In the genomic region with DNA sequence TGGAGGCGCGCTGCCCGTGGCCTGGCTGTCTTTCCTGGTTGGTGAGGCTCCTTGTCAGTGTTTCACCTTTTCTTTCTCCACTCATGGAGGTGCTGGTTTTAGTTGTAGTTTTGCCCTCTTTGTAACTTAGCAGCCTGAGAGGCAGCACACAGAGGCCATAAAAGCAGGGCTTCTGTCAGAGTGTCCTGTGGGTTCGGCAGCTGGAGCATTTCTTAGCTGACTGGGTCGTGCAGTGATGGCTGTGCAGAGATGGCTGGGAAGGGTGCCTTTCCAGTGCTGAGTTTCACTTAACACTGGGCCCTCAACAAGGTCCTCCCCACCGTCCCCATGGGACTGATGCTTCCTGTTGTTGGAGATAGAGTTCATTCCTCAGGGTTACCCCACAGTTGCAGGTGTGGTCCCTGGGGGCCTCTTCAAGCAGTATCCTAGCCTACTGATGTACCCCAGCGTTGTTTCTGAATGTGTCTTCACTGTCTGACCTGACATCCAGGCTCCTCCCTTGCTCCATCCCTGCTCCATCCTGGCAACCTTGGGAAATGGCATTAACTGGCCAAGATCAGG, we compare ENCODE assay signal across 26 mouse cellular contexts.
DNase-seq lines count a peak whose midpoint lies in the region; ATAC-seq lines count a peak whose summit lies in the region.
"Had no signal": no experiment of that assay in that cellular context is flagged by ENCODE, and none has a peak within 500 bp of the region (broad histone marks: within the 10 kb centered on the region; RNA-seq: fewer than 3 reads in every experiment).

No protein-coding gene starts in this region.

- ATAC-seq in kidney, embryonic 15.5 days (replicated peaks; ENCODE audit: low FRiP score), result peak; percentile 59
- ATAC-seq in cerebellum, adult (ENCODE audit: insufficient number of reproducible peaks, low FRiP score, low TSS enrichment), result no peak
- ATAC-seq: forebrain, embryonic 15.5 days; liver, embryonic 12.5 days; midbrain, embryonic 13.5 days had no signal

- WGBS in kidney, embryonic 15.5 days, result 55% methylated on average over 7 of the region's 7 CpGs
- 72% methylated on average over 7 of the region's 7 CpGs for WGBS in limb, embryonic 10.5 days

- H3K4me2 ChIP-seq in kidney, embryonic 15.5 days, result no peak overlapping the region
- H3K4me2 ChIP-seq: embryonic facial prominence, embryonic 13.5 days; forebrain, embryonic 15.5 days; heart, embryonic 13.5 days; hindbrain, embryonic 12.5 days; liver, embryonic 12.5 days; midbrain, embryonic 13.5 days had no signal

- H3K27ac ChIP-seq in kidney, embryonic 15.5 days, result peak overlapping the region; percentile 52
- H3K27ac ChIP-seq in limb, embryonic 10.5 days, result peak overlapping the region; percentile 26; the same call in 1 of the 2 replicates
- H3K27ac ChIP-seq: embryonic facial prominence, embryonic 13.5 days; forebrain, embryonic 15.5 days; heart, embryonic 13.5 days; hindbrain, embryonic 12.5 days; left cerebral cortex, adult 2 months; liver, embryonic 12.5 days; midbrain, embryonic 13.5 days had no signal

- H3K4me1 ChIP-seq in kidney, embryonic 15.5 days, result peaks cover 24% of the 10 kb centered on the region
- H3K4me1 ChIP-seq in limb, embryonic 10.5 days, result peaks cover 43% of the 10 kb centered on the region
- H3K4me1 ChIP-seq: liver, embryonic 12.5 days; midbrain, embryonic 13.5 days had no signal

- H3K9ac ChIP-seq in kidney, embryonic 15.5 days, result no peak overlapping the region
- H3K9ac ChIP-seq: embryonic facial prominence, embryonic 13.5 days; forebrain, embryonic 15.5 days; heart, embryonic 13.5 days; hindbrain, embryonic 12.5 days; liver, embryonic 12.5 days; midbrain, embryonic 13.5 days had no signal

- DNase-seq in kidney, adult 11 months, result no peak
- DNase-seq in spleen, postnatal 36 days (ENCODE audit: low spot score in 2 of 2), result peak; percentile 47 to 54
- no peak for DNase-seq in spleen, postnatal 14 days (ENCODE audit: low spot score in 2 of 2)
- DNase-seq in limb, embryonic 10.5 days (ENCODE audit: low spot score), result no peak
- no peak for DNase-seq in left cerebral cortex, postnatal 14 days (ENCODE audit: low spot score in 2 of 2)
- DNase-seq: adrenal gland, postnatal 10 days; cerebellum, adult 2 months; cerebellum, postnatal 25 days; gastrocnemius, postnatal 10 days; left cerebral cortex, postnatal 4 days; lung, adult 2 months; lung, postnatal 14 days; retina, postnatal 1 day; right cerebral cortex, postnatal 25 days; thymus, adult 18-20 months; thymus, postnatal 36 days had no signal

- no peak overlapping the region for H3K4me3 ChIP-seq in kidney, embryonic 15.5 days (replicated peaks)
- no peak overlapping the region for H3K4me3 ChIP-seq in limb, embryonic 10.5 days
- H3K4me3 ChIP-seq: embryonic facial prominence, embryonic 13.5 days; forebrain, embryonic 15.5 days; heart, embryonic 13.5 days; hindbrain, embryonic 12.5 days; left cerebral cortex, adult 2 months; liver, embryonic 12.5 days; megakaryocyte, embryonic 14.5 days; midbrain, embryonic 13.5 days had no signal

- H3K27me3 ChIP-seq in kidney, embryonic 15.5 days, result no peaks in the 10 kb centered on the region
- H3K27me3 ChIP-seq in limb, embryonic 10.5 days (ENCODE audit: low read depth, poor library complexity, severe bottlenecking), result no peaks in the 10 kb centered on the region
- H3K27me3 ChIP-seq: embryonic facial prominence, embryonic 13.5 days; forebrain, embryonic 15.5 days; heart, embryonic 13.5 days; hindbrain, embryonic 12.5 days; liver, embryonic 12.5 days; midbrain, embryonic 13.5 days had no signal

- H3K9me3 ChIP-seq in kidney, embryonic 15.5 days (replicated peaks), result no peaks in the 10 kb centered on the region
- H3K9me3 ChIP-seq in limb, embryonic 10.5 days (replicated peaks), result no peaks in the 10 kb centered on the region
- H3K9me3 ChIP-seq: forebrain, embryonic 15.5 days; hindbrain, embryonic 12.5 days; liver, embryonic 12.5 days; midbrain, embryonic 13.5 days had no signal

- intact Hi-C loops in left cerebral cortex, postnatal 14 days (cut with DNase I), result no loop called here

- peaks cover 3% of the 10 kb centered on the region; the same call in 1 of the 2 replicates for H3K36me3 ChIP-seq in kidney, embryonic 15.5 days
- H3K36me3 ChIP-seq in limb, embryonic 10.5 days, result no peaks in the 10 kb centered on the region
- H3K36me3 ChIP-seq: forebrain, embryonic 15.5 days; hindbrain, embryonic 12.5 days; liver, embryonic 12.5 days; midbrain, embryonic 13.5 days had no signal

Comparison
In these comparisons a context has a peak if more than half of its experiments do, and no peak if none do; other contexts are left out.
1. DNase-seq: peak in spleen, postnatal 36 days (2 of 2); none in kidney, adult 11 months (single experiment), spleen, postnatal 14 days (0 of 2), limb, embryonic 10.5 days (single experiment) and left cerebral cortex, postnatal 14 days (0 of 2).